Mouse (Mus musculus) midbrain, embryonic 13.5 days (tissue): Measurements from ENCODE around the gene Adamtsl4. TPM values are rescaled to one million over a fixed set of nuclear protein-coding genes. Genes with fewer than 3 reads are reported as not detected.

ENCODE experiments used
- ATAC-seq: fragments of 200-750 bp; cut with Nextera tagmentation; 2 replicates; pipeline ENCODE4 v1.8.0; 2017; ENCODE audit warnings: mild to moderate bottlenecking, moderate TSS enrichment, moderate library complexity
- H3K27ac ChIP-seq: fragments of 300-500 bp; sonication (generic); 2 replicates; pipeline ENCODE4 v1.5.1; 2015; ENCODE audit warnings: inconsistent platforms, mild to moderate bottlenecking, moderate library complexity
- H3K27me3 ChIP-seq: fragments of 300-500 bp; sonication (generic); 2 replicates; pipeline ENCODE4 v1.6.1; 2015; ENCODE audit warnings: mild to moderate bottlenecking, inconsistent platforms
- H3K36me3 ChIP-seq: fragments of 300-500 bp; sonication (generic); 2 replicates; pipeline ENCODE4 v1.6.1; 2015; ENCODE audit warnings: mild to moderate bottlenecking, inconsistent platforms
- H3K4me1 ChIP-seq: fragments of 300-500 bp; sonication (generic); replicated peaks from 2 replicates; pipeline ENCODE4 v1.6.1; 2015; ENCODE audit warnings: inconsistent platforms
- H3K4me2 ChIP-seq: fragments of 300-500 bp; sonication (generic); replicated peaks from 2 replicates; pipeline ENCODE4 v1.6.1; 2015; ENCODE audit warnings: moderate library complexity, mild to moderate bottlenecking, inconsistent platforms
- H3K4me3 ChIP-seq: fragments of 300-500 bp; sonication (generic); replicated peaks from 2 replicates; pipeline ENCODE4 v1.5.1; 2015; ENCODE audit warnings: mild to moderate bottlenecking, inconsistent platforms
- H3K9ac ChIP-seq: fragments of 300-500 bp; sonication (generic); replicated peaks from 2 replicates; pipeline ENCODE4 v1.6.1; 2015; ENCODE audit warnings: mild to moderate bottlenecking, inconsistent platforms
- H3K9me3 ChIP-seq: fragments of 300-500 bp; sonication (generic); 2 replicates; pipeline ENCODE4 v1.6.1; 2016; ENCODE audit warnings: mild to moderate bottlenecking, inconsistent platforms
- WGBS: fragments of 180-500 bp; shearing (Covaris S2); methylation state at CpG from one replicate; pipeline ENCODE4 v1.1.7; 2015; 5-methylcytosine and 5-hydroxymethylcytosine counted together
- microRNA-seq: library from miRNA; unstranded; fragments of <30 nt; microRNA quantifications from one replicate; pipeline ENCODE4, GENCODE M21; 2016
- polyA plus RNA-seq: library from polyadenylated mRNA; unstranded; fragments of >200 nt; fragmentation: Nextera tagmentation; extraction: Ambion mirVana; gene quantifications from 2 replicates; pipeline ENCODE4 v1.2.1, GENCODE M21; 2015

Gene Adamtsl4
- polyA plus RNA-seq, 1 experiment from 2014 or later = 1.9 TPM

DNA sequence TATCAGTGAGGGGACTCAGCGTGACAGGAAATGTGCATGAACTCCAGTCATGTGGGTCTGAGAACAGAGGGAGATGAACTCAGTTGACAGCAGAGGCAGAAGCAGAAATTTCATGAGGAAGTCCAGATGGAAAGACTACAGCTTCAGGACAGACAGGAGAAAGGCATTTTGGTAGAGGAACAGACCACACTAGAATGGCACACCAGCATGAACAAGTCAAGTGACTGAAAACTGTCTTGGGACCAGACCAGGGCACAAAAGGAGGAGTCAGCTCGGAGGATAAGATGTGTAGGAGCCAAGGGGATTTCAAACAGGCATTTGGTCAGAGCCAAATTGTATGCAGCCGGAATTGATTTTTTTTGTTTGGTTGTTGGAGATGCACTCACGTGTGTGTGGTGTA lies 52.1 kb downstream of the Adamtsl4 start:
- H3K36me3 ChIP-seq = peaks cover 88% of the 10 kb centered on the region
- H3K9me3 ChIP-seq = no peaks in the 10 kb centered on the region
- no peak overlapping the region for H3K4me3 ChIP-seq
- ATAC-seq = no peak
- WGBS = 77% methylated on average over 4 of the region's 4 CpGs
- no peak overlapping the region for H3K4me2 ChIP-seq
- H3K9ac ChIP-seq = no peak overlapping the region
- no peaks in the 10 kb centered on the region for H3K4me1 ChIP-seq
- H3K27ac ChIP-seq = no peak overlapping the region
- H3K27me3 ChIP-seq = no peaks in the 10 kb centered on the region

DNA sequence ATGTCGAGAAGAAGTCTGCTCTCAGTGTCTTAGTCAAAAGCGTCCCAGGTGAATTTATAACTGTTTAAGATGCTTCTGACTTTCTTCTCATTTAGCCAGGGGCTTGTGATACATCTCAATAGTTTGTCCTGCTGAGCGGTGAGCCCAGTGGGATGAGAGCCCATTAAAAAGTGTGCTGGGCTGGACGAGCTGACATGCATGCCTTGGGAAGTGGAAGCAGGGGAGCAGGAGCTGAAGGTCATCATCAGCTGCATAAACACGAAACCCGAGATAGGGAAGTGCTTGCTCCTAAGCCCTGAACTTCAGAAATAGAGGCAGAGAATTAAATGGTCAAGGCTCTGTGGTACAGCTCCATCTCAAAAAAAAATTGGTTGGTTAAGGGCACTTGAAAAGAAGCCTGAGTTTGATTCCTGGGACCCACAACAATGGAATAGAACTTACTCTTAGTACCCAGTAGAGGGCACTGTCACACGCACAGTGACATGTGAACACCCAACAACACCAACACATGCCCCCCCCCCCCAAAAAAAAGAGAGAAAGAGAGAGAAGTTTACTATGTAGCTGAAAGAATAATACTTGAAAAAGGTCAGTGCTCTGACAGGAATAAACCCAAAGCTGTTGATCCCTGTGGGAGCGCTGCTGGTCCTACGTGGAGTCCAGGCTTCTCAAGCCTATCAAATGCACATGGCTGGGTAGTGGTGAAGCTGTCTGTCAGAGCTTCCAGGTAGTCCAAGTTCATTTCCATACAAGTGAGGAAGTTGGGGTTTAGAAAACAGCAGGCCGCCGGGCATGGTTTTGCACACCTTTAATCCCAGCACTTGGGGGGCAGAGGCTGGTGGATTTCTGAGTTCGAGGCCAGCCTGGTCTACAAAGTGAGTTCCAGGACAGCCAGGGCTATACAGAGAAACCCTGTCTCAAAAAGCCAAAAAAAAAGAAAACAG lies 54.8 kb downstream of the Adamtsl4 start:
- Histone ChIP-seq H3K4me3 (no peak overlapping the region), H3K36me3 (peaks cover 96% of the 10 kb centered on the region), H3K27me3 (no peaks in the 10 kb centered on the region), H3K27ac (no peak overlapping the region), H3K4me2 (no peak overlapping the region), H3K9me3 (no peaks in the 10 kb centered on the region), H3K9ac (no peak overlapping the region), H3K4me1 (0 out of 2 replicates have a peak, but pooled peaks cover 2% of the 10 kb centered on the region)
- ATAC-seq = no peak
- WGBS = 84% methylated on average over 12 of the region's 12 CpGs

DNA sequence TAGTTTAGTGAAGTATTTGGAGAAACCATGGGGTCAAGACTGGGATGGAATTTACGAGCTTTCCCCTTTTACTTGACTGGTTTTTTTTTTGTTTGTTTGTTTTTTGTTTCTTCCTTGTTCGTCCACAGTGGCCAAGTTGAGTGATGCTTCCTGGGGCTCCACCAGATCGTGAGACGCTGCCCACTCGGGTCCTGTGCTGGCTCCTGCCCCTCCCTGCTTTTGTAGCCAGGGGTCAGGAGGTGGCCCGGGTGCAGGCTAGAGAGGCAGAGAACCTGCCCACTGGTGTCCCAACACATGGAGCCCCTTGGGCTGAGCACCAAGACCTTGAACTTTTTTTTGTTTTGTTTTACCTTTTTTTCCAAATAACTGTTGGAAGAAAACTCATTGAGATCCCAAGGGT lies 56.4 kb downstream of the Adamtsl4 start:
- Histone ChIP-seq H3K4me2 (no peak overlapping the region), H3K9me3 (no peaks in the 10 kb centered on the region), H3K4me3 (no peak overlapping the region), H3K9ac (no peak overlapping the region), H3K36me3 (peaks cover 94% of the 10 kb centered on the region), H3K4me1 (peaks cover 18% of the 10 kb centered on the region), H3K27me3 (no peaks in the 10 kb centered on the region), H3K27ac (no peak overlapping the region)
- 80% methylated on average over 6 of the region's 6 CpGs for WGBS
- no peak for ATAC-seq

DNA sequence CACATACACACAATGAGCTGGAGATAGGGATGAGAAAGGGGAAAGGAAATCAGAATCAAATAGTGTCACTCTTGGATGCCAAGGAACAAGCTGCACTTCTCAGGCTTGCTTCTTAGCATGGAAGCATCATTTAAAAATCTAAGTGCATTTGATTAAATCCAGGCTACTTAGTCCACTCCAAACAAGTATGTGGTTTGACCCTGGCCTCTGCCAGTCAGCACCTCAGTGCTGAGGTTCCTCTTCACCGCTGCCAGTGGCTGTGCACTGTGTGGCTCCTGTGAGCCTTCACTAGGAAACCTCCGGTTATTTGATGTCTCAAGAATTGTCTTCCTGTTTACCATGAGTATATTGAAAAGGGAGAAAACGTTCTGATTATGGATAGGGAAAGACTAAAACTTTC lies 56.9 kb downstream of the Adamtsl4 start:
- ATAC-seq = no peak
- 87% methylated on average over 3 of the region's 3 CpGs for WGBS
- H3K9me3 ChIP-seq = no peaks in the 10 kb centered on the region
- H3K27ac ChIP-seq = no peak overlapping the region
- peaks cover 89% of the 10 kb centered on the region for H3K36me3 ChIP-seq
- H3K4me1 ChIP-seq = peaks cover 22% of the 10 kb centered on the region
- no peak overlapping the region for H3K9ac ChIP-seq
- no peaks in the 10 kb centered on the region for H3K27me3 ChIP-seq
- H3K4me3 ChIP-seq = no peak overlapping the region
- no peak overlapping the region for H3K4me2 ChIP-seq

DNA sequence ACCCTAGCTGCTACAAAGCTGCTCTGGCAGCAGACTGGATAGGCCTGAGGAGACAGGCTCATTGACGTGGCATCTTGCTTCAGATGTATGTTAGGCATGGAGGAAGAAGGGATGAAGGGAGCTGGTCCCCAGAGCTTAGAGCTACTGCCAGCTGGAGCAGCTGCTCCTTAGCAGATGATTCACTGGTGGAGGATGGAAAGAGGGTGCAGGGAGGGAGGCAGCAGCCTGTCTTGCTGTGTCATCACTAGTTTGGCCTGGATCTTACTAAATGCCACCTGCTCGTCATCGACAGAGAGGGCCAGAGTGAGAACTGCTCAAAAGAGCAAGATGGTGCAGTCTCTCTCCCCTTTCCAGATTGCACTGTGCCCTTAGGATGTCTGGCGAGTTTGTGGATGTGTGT lies 58.0 kb downstream of the Adamtsl4 start:
- H3K36me3 ChIP-seq = peaks cover 78% of the 10 kb centered on the region
- WGBS = 82% methylated on average over 4 of the region's 4 CpGs

DNA sequence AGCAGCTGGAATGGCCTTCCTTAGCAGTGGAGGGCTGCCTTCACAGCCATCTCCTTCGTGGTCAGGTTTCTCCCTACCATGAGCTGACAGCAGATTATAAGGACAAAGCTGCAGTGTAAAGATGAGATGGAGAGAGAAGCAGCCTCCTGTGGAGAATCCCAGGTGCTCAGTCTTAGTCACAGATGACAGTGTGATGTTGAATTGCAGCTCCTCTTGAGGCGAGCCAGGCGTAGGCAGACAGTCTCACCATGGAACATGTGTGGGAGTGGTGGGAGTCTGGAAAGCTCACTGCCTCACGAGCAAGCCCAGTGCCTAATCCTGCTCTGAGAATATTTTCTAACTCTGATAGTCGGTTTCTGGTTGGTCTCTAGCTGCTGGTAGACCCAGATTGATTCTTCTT lies 60.0 kb downstream of the Adamtsl4 start:
- Histone ChIP-seq H3K9me3 (no peaks in the 10 kb centered on the region), H3K4me3 (no peak overlapping the region), H3K36me3 (peaks cover 61% of the 10 kb centered on the region), H3K4me1 (peaks cover 29% of the 10 kb centered on the region), H3K4me2 (no peak overlapping the region), H3K27me3 (no peaks in the 10 kb centered on the region), H3K9ac (no peak overlapping the region), H3K27ac (no peak overlapping the region)
- WGBS = 90% methylated on average over 5 of the region's 5 CpGs
- ATAC-seq = no peak

More for the DNA sequence above, 58.0 kb downstream of the Adamtsl4 start:
- no peak overlapping the region for H3K9ac ChIP-seq
- H3K27ac ChIP-seq = no peak overlapping the region
- H3K4me3 ChIP-seq = no peak overlapping the region
- H3K4me1 ChIP-seq = peaks cover 26% of the 10 kb centered on the region
- H3K27me3 ChIP-seq = no peaks in the 10 kb centered on the region
- no peak for ATAC-seq
- no peak overlapping the region for H3K4me2 ChIP-seq
- H3K9me3 ChIP-seq = no peaks in the 10 kb centered on the region

Small RNAs within 50 kb of the gene (microRNA-seq; reads per million reads assigned to microRNA genes)
- not detected for gene Mir7014

Other genes with a start within 250 kb of the Adamtsl4 start
- gene Ctsk, start 188.7 kb downstream of the Adamtsl4 start, polyA plus RNA-seq = 4.8 and 5.8 TPM in 2 replicates
- gene Ctss, start 161.1 kb downstream of the Adamtsl4 start, polyA plus RNA-seq = 10.5 and 10.6 TPM in 2 replicates
- gene Hormad1, start 128.2 kb downstream of the Adamtsl4 start, polyA plus RNA-seq = not detected in 2 replicates
- 35.2 and 37.7 TPM in 2 replicates for gene Golph3l, start 99.0 kb downstream of the Adamtsl4 start, polyA plus RNA-seq
- gene Ensa, start 62.9 kb downstream of the Adamtsl4 start, polyA plus RNA-seq = 116 TPM in 2 replicates
- 46.9 and 56.3 TPM in 2 replicates for gene Mcl1, start 29.1 kb downstream of the Adamtsl4 start, polyA plus RNA-seq
- 11.3 and 11.8 TPM in 2 replicates for gene Ecm1, start 51.7 kb upstream of the Adamtsl4 start, polyA plus RNA-seq
- 44.7 and 45.5 TPM in 2 replicates for gene Tars2, start 72.3 kb upstream of the Adamtsl4 start, polyA plus RNA-seq
- gene Rprd2, start 130.9 kb upstream of the Adamtsl4 start, polyA plus RNA-seq = 24.8 and 25.0 TPM in 2 replicates
- gene Prpf3, start 168.0 kb upstream of the Adamtsl4 start, polyA plus RNA-seq = 39.5 and 48.0 TPM in 2 replicates
- gene Mrps21, start 183.6 kb upstream of the Adamtsl4 start, polyA plus RNA-seq = 340 TPM in 2 replicates
- gene Ciart, start 194.3 kb upstream of the Adamtsl4 start, polyA plus RNA-seq = 3.2 and 4.8 TPM in 2 replicates
- gene BC028528, start 204.1 kb upstream of the Adamtsl4 start, polyA plus RNA-seq = 12.9 and 14.4 TPM in 2 replicates
- 32.6 and 33.8 TPM in 2 replicates for gene Aph1a, start 206.1 kb upstream of the Adamtsl4 start, polyA plus RNA-seq
- gene Car14, start 216.8 kb upstream of the Adamtsl4 start, polyA plus RNA-seq = 8.5 and 11.7 TPM in 2 replicates
- gene Anp32e, start 241.3 kb upstream of the Adamtsl4 start, polyA plus RNA-seq = 218 and 242 TPM in 2 replicates